Mouse (Mus musculus) hindbrain, embryonic 14.5 days (tissue): ENCODE data around the gene Tmem189. TPM values are rescaled to one million over a fixed set of nuclear protein-coding genes. Genes with fewer than 3 reads are reported as not detected.

ENCODE experiments used
- ATAC-seq: fragments of 200-750 bp; cut with Nextera tagmentation; 2 replicates; pipeline ENCODE4 v1.8.0; 2017; ENCODE audit warnings: moderate number of reproducible peaks, mild to moderate bottlenecking, moderate TSS enrichment, moderate library complexity; ENCODE audit not compliant: low FRiP score
- DNase-seq: peaks from one replicate; pipeline ENCODE4 v3.0.0-alpha.2; 2015; ENCODE audit warnings: low spot score
- H3K27ac ChIP-seq: fragments of 300-500 bp; sonication (generic); 2 replicates; pipeline ENCODE4 v1.5.1; 2014; ENCODE audit warnings: mild to moderate bottlenecking, moderate library complexity
- H3K27me3 ChIP-seq: fragments of 300-500 bp; sonication (generic); 2 replicates; pipeline ENCODE4 v1.6.1; 2014; ENCODE audit warnings: mild to moderate bottlenecking, low read length, mixed read lengths; ENCODE audit not compliant: control insufficient read depth, insufficient read depth
- H3K36me3 ChIP-seq: fragments of 300-500 bp; sonication (generic); replicated peaks from 2 replicates; pipeline ENCODE4 v1.6.1; 2014; ENCODE audit not compliant: control insufficient read depth, insufficient read depth
- H3K4me1 ChIP-seq: fragments of 300-500 bp; sonication (generic); replicated peaks from 2 replicates; pipeline ENCODE4 v1.6.1; 2014; ENCODE audit warnings: antibody characterized with exemption, low read length, mixed read lengths; ENCODE audit not compliant: control insufficient read depth, insufficient read depth
- H3K4me2 ChIP-seq: fragments of 300-500 bp; sonication (generic); replicated peaks from 2 replicates; pipeline ENCODE4 v1.6.1; 2014; ENCODE audit warnings: mild to moderate bottlenecking, moderate library complexity
- H3K4me3 ChIP-seq: fragments of 300-500 bp; sonication (generic); replicated peaks from 2 replicates; pipeline ENCODE4 v1.5.1; 2014; ENCODE audit warnings: mild to moderate bottlenecking, low read length
- H3K9ac ChIP-seq: fragments of 300-500 bp; sonication (generic); 2 replicates; pipeline ENCODE4 v1.6.1; 2014
- H3K9me3 ChIP-seq: fragments of 300-500 bp; sonication (generic); 2 replicates; pipeline ENCODE4 v1.6.1; 2016; ENCODE audit warnings: low read length; ENCODE audit not compliant: control insufficient read depth
- WGBS: fragments of 180-500 bp; shearing (Covaris S2); extraction: QIAGEN DNeasy Blood & Tissue Kit; methylation state at CpG from one replicate; pipeline ENCODE4 v1.1.7; 2014; 5-methylcytosine and 5-hydroxymethylcytosine counted together
- polyA plus RNA-seq: library from polyadenylated mRNA; unstranded; fragments of >200 nt; fragmentation: Nextera tagmentation; extraction: Ambion mirVana; gene quantifications from 2 replicates; pipeline ENCODE4 v1.2.1, GENCODE M21; 2014

Tmem189 gene
- polyA plus RNA-seq, 1 experiment from 2014 or later: 33.9 TPM

DNA sequence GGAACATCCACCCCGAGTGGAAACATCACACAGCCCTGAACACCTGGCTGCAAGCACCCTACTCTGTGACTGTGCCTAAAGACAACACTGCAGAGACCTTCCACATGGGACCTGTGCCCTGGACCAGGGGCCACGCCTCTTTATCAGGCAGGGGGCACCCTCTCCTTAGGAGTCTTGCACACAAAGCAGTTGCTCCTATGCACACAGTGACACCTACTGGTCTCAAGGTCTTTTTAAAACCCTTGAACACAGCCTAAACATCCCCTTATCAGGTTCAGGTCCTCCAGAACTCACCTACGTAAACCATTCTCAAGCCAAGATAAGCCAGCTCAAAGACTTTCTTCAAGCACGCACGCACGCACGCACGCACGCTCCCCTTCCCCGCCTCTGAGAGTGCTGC lies 78.3 kb downstream of the Tmem189 start:
- ATAC-seq (no peak), DNase-seq (no peak)
- Histone ChIP-seq H3K27me3 (no peaks in the 10 kb centered on the region), H3K4me3 (no peak overlapping the region), H3K9me3 (no peaks in the 10 kb centered on the region), H3K4me1 (no peaks in the 10 kb centered on the region), H3K36me3 (peaks cover 64% of the 10 kb centered on the region), H3K4me2 (no peak overlapping the region), H3K9ac (no peak overlapping the region), H3K27ac (no peak overlapping the region)
- WGBS: 96% methylated on average over 10 of the region's 10 CpGs

DNA sequence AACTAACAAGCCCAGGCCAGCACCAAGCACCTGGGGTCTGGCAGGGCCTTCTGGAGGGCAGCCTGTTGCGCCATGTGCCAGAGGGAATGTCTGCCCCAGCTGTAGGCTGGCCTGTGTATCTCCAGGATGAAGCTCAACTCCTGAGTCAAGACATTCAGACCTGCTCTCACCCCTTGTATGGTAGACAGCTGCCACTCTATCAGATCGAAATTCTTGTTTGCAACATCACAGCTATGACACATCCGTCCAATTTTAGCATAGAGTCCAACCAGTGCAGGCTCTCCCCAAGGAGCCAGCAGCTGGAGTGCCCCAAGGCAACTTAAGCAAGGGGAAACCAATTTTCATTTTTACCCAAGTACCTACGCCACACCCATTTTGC lies 82.9 kb downstream of the Tmem189 start:
- Histone ChIP-seq H3K27ac (no peak overlapping the region), H3K4me3 (no peak overlapping the region), H3K9ac (no peak overlapping the region), H3K36me3 (peaks cover 28% of the 10 kb centered on the region), H3K27me3 (no peaks in the 10 kb centered on the region), H3K9me3 (no peaks in the 10 kb centered on the region), H3K4me1 (no peaks in the 10 kb centered on the region), H3K4me2 (no peak overlapping the region)
- 87% methylated on average over 4 of the region's 4 CpGs for WGBS
- DNase-seq (no peak), ATAC-seq (no peak)

DNA sequence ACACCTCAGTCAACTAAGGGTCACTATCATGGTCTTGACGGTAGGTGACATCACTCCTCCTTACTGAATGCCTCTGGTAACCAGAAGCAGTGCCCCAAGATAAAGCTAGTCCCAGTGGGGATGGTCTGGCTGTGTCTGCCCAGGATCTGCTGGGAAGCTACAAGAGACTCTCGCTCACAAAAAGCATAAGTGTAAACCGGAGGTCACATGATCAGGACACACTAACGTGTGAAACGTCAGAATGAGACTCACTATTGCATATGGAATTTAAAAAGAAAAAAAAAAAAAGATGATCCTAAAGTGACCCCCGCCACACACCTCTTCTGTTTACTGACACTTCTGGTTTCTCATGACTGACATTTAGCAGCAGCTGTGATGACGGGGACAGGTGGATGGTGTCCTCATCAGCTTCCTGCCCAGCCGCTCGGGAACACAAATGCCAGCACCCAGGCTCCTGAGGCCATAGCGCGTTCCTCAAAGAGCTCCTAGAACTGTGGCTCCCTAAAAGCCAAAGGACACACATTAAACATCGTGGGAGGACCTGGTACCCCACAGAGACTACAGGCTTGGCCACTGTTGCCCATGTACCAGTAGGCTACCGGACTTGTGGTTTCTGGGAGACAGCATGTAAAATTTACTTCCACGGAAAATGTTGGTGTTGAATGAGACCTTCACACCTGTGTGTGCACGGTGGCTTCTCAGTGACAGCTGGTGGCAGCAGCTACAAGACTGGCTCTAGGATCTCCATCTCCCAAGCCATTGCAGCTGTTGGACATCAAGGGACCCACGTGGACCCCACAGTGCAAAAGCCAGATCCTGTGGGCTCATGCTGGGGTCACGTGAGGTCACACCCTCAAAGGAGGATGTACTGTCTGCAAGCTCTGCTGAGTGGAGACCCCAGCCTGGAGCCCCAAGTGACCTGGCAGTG lies 83.5 kb downstream of the Tmem189 start:
- Histone ChIP-seq H3K4me1 (no peaks in the 10 kb centered on the region), H3K9ac (no peak overlapping the region), H3K27me3 (no peaks in the 10 kb centered on the region), H3K4me2 (no peak overlapping the region), H3K27ac (no peak overlapping the region), H3K4me3 (no peak overlapping the region), H3K9me3 (no peaks in the 10 kb centered on the region), H3K36me3 (peaks cover 28% of the 10 kb centered on the region)
- 81% methylated on average over 17 of the region's 17 CpGs for WGBS
- ATAC-seq (no peak), DNase-seq (no peak)

DNA sequence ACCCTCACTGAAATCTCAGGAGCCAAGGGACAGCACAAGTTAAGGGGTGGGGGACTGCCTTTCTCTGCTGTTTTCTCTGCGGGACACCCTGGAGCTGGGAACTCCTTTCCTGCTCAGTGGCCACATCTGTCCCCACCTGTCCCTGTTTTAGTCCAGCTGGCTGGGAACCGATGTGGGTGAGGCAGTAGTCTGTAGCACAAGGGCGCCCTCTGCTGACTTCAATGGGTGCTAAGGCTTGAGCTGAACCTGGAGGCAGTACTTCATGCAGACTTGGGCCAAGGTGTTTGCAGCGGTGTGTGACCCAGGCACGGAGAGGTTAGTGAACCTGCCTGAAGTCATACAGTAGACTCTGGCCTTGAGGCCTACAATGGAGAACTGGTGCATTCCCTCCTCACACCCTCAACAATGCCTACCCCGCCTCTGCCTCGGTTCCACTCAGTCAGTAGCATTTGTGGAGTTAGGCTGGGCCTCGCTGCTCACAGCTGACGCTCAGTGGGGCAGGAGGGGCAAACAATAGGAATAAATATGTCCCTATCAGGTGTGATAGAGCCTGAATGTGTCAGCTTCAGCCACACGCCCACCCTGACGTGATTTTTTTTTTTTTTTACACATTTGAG lies 84.3 kb downstream of the Tmem189 start:
- Histone ChIP-seq H3K27ac (no peak overlapping the region), H3K4me3 (no peak overlapping the region), H3K9ac (no peak overlapping the region), H3K36me3 (peaks cover 24% of the 10 kb centered on the region), H3K4me2 (no peak overlapping the region), H3K9me3 (no peaks in the 10 kb centered on the region), H3K27me3 (no peaks in the 10 kb centered on the region), H3K4me1 (no peaks in the 10 kb centered on the region)
- 31% methylated on average over 11 of the region's 11 CpGs for WGBS
- peak; percentile 90 for DNase-seq
- peak; percentile 78; the same call in 1 of the 2 replicates for ATAC-seq

DNA sequence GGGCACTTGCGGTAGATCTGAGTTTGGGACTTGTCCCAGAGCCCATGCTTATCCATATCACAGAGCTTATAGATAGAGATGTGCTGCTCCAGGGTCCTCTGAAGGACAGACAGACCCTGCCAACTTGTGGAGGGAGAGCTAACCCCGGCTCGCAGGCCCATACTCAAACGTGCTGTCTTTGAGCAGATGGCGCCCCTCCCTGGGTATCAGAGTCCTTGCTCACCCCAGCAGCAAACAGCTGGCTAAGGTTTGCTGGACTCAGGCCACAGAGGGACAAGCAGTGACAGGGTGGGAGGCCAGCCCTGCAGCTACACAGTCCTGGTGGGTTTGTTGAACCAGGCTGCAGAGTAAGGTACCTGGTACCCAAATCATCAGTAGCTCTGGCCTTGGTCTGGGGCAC lies 86.6 kb downstream of the Tmem189 start:
- DNase-seq: no peak
- no peak overlapping the region for H3K4me2 ChIP-seq
- H3K27ac ChIP-seq: no peak overlapping the region
- H3K36me3 ChIP-seq: peaks cover 12% of the 10 kb centered on the region
- 67% methylated on average over 5 of the region's 5 CpGs for WGBS
- no peaks in the 10 kb centered on the region for H3K4me1 ChIP-seq
- H3K9me3 ChIP-seq: no peaks in the 10 kb centered on the region
- ATAC-seq: no peak
- H3K9ac ChIP-seq: no peak overlapping the region
- H3K27me3 ChIP-seq: no peaks in the 10 kb centered on the region
- no peak overlapping the region for H3K4me3 ChIP-seq

DNA sequence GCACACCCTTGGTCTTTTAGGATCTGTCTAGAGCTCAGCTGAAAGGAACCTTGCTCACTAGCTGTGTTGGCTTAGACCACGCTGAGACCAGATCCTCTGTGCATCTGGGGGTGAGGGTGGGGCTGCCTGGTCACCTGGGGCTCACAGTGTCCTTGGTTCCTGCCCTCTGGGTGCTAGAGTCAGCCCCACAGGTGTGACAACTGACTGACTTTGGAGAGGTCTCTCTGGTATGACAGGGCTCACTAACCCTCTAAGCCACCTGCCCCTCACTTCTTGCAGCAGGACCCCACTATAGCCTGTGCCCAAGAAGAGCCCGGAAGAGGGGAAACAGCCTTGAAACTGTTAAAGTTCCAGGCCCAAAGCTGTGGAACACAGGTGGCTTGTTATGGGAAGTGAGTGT lies 87.3 kb downstream of the Tmem189 start:
- Histone ChIP-seq H3K9ac (no peak overlapping the region), H3K36me3 (peaks cover 9% of the 10 kb centered on the region), H3K27ac (no peak overlapping the region), H3K27me3 (no peaks in the 10 kb centered on the region), H3K4me3 (no peak overlapping the region), H3K4me1 (no peaks in the 10 kb centered on the region; the same call in 1 of the 2 replicates), H3K4me2 (no peak overlapping the region), H3K9me3 (no peaks in the 10 kb centered on the region)
- ATAC-seq (no peak), DNase-seq (no peak)
- WGBS: 91% methylated on average over 2 of the region's 2 CpGs

DNA sequence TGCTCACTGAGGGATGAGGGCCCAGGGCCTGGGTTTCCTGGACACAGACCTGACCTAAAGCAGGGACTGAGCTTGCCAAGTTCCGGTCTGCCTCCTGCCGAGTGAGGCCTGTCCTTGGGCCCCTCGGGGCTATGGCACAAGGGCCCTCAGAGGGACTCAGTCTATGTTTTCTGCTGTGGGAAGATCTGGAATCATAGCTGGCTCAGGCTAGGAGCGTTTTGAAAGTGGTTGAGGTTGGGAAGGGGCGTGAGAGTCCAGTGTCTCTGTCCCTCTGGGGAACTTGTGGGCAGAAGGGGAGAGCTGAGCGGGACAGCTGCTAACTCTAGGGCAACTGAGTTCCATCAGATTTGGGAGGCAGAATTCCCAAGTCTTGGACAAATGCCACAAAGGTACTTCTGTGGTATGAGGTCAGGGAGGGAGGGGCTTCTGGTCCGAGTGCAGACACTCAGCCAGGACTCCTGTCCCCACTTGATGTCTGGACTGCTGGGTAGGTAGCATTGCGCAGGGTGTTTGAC lies 89.1 kb downstream of the Tmem189 start:
- Histone ChIP-seq H3K9me3 (no peaks in the 10 kb centered on the region), H3K36me3 (no peaks in the 10 kb centered on the region), H3K9ac (no peak overlapping the region), H3K4me2 (no peak overlapping the region), H3K27me3 (no peaks in the 10 kb centered on the region), H3K4me1 (peaks cover 4% of the 10 kb centered on the region; the same call in 1 of the 2 replicates), H3K27ac (no peak overlapping the region), H3K4me3 (no peak overlapping the region)
- no peak for ATAC-seq
- DNase-seq: no peak
- 79% methylated on average over 8 of the region's 8 CpGs for WGBS

DNA sequence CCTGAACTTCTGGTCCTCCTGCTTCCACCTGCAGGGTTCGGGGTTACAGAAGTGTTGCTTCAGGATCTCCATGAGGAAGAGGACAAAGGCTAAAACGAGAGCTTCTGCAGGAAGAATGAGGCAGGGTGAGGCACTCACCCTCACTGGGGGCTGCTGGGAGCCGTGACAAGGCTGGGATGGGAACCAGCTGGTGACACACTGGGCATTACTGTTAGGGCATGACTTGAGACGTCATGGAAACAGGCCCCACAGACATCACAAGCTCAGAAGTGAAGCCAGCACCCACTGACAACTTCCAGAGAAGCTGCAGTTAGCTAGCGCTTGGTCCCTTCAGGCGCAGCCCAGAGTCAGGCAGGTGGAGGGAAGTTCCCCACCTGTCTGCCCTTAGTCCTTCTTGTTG lies 89.7 kb downstream of the Tmem189 start:
- ATAC-seq (no peak), DNase-seq (no peak)
- Histone ChIP-seq H3K4me3 (no peak overlapping the region), H3K9me3 (no peaks in the 10 kb centered on the region), H3K9ac (no peak overlapping the region), H3K27me3 (no peaks in the 10 kb centered on the region), H3K27ac (no peak overlapping the region), H3K4me2 (no peak overlapping the region), H3K4me1 (peaks cover 4% of the 10 kb centered on the region; the same call in 1 of the 2 replicates), H3K36me3 (no peaks in the 10 kb centered on the region)
- WGBS: 77% methylated on average over 6 of the region's 6 CpGs

DNA sequence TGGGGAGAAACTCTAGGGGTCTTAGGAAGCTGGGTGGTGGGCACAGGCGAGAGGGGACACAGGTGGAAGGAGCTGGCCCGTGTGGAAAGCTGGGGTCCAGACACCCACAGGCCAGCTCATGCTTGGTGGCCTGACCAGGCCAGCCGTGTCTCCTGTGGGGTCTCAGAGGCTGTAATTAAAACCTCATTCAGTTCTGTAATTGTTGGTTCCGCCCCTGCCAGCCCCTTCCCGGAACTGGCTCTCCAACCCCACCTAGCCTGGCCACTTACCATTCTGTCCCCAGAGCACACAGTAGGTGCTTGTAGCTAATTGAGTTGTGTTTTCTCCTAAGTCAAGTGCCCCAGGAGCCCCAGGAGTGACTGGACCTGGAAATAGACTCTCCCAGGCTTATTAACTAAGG lies 90.4 kb downstream of the Tmem189 start:
- ATAC-seq: no peak
- H3K36me3 ChIP-seq: no peaks in the 10 kb centered on the region
- no peak overlapping the region for H3K9ac ChIP-seq
- H3K27ac ChIP-seq: no peak overlapping the region
- H3K4me3 ChIP-seq: no peak overlapping the region
- no peak for DNase-seq
- H3K9me3 ChIP-seq: no peaks in the 10 kb centered on the region
- H3K4me2 ChIP-seq: no peak overlapping the region
- 63% methylated on average over 5 of the region's 5 CpGs for WGBS
- H3K4me1 ChIP-seq: peaks cover 10% of the 10 kb centered on the region; the same call in 1 of the 2 replicates
- no peaks in the 10 kb centered on the region for H3K27me3 ChIP-seq
